Mouse (Mus musculus): ENCODE measurements around the gene Fxr1. TPM values are rescaled to one million over a fixed set of nuclear protein-coding genes. Genes with fewer than 3 reads are reported as not detected.
"Not testable (repeated sequence)": the region's sequence is repeated elsewhere in the genome, so short reads cannot be mapped to it uniquely, and the experiment has no call there.

Fxr1 gene
- 143 and 156 TPM in 2 replicates for polyA plus RNA-seq (2011; ENCODE audit: insufficient read length, low read depth, missing spikeins)

- 0 out of 2 replicates have a peak, but pooled peaks cover 4% of the 10 kb centered on the region for H3K4me1 ChIP-seq (ENCODE audit: control insufficient read depth, insufficient read depth, low read length)
- H3K27ac ChIP-seq (ENCODE audit: insufficient read depth, low read length), result peak within 1 kb of the TSS; percentile 69
- TF ChIP-seq POLR2A (IDR thresholded peaks at IDR 0.05; ENCODE audit: low read depth, low read length), result peak; percentile 81
- TF ChIP-seq CTCF (IDR thresholded peaks at IDR 0.05; ENCODE audit: borderline replicate concordance, insufficient read depth, low read length), result no peak
- peak within 1 kb of the TSS; percentile 100 for H3K4me3 ChIP-seq (ENCODE audit: insufficient read depth, low read length)
Measured at GRCm38 (mm10) chr3:34019540-34020381, at the start of gene Fxr1. Gene Fxr1 (plus strand): TSS chr3:34019943.

DNA sequence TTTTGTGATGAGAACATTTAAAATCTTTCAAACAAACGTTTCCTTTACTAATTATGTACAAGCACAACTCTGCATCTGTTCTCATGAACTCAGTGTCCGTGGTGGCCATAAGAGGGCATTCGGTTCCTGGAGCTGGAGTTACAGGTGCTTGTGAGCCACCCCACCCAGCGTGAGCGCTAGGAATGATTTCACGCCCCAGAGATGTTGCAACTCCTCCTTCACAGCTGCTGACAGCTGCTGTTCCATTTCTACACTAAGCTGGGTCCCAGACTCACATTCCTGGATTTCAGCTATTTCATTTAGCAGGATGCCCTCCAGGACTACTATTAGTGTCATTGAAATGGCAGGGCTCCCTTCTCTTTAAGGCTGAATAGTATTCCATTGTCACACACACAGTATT is 40.3 kb upstream of the Fxr1 start:
- TF ChIP-seq CTCF (IDR thresholded peaks at IDR 0.05; ENCODE audit: borderline replicate concordance, insufficient read depth, low read length) (no peak), POLR2A (IDR thresholded peaks at IDR 0.05; ENCODE audit: low read depth, low read length) (no peak)

GRCm38 (mm10) chr3:33982746-33983145 is 37.0 kb upstream of the Fxr1 start:
- TF ChIP-seq CTCF (IDR thresholded peaks at IDR 0.05; ENCODE audit: borderline replicate concordance, insufficient read depth, low read length) (no peak), POLR2A (IDR thresholded peaks at IDR 0.05; ENCODE audit: low read depth, low read length) (no peak)
- Histone ChIP-seq H3K4me1 (ENCODE audit: control insufficient read depth, insufficient read depth, low read length) (no peaks in the 10 kb centered on the region), H3K27ac (ENCODE audit: insufficient read depth, low read length) (no peak overlapping the region), H3K4me3 (ENCODE audit: insufficient read depth, low read length) (no peak overlapping the region)

More for the DNA sequence above, 40.3 kb upstream of the Fxr1 start:
- Histone ChIP-seq H3K4me1 (ENCODE audit: control insufficient read depth, insufficient read depth, low read length) (no peaks in the 10 kb centered on the region), H3K27ac (ENCODE audit: insufficient read depth, low read length) (no peak overlapping the region), H3K4me3 (ENCODE audit: insufficient read depth, low read length) (no peak overlapping the region)

- no peaks in the 10 kb centered on the region for H3K4me1 ChIP-seq (ENCODE audit: control insufficient read depth, insufficient read depth, low read length)
- no peak overlapping the region for H3K27ac ChIP-seq (ENCODE audit: insufficient read depth, low read length)
- no peak for TF ChIP-seq POLR2A (IDR thresholded peaks at IDR 0.05; ENCODE audit: low read depth, low read length)
- no peak for TF ChIP-seq CTCF (IDR thresholded peaks at IDR 0.05; ENCODE audit: borderline replicate concordance, insufficient read depth, low read length)
Measured at GRCm38 (mm10) chr3:33989302-33989701, 30.4 kb upstream of the Fxr1 start.

DNA sequence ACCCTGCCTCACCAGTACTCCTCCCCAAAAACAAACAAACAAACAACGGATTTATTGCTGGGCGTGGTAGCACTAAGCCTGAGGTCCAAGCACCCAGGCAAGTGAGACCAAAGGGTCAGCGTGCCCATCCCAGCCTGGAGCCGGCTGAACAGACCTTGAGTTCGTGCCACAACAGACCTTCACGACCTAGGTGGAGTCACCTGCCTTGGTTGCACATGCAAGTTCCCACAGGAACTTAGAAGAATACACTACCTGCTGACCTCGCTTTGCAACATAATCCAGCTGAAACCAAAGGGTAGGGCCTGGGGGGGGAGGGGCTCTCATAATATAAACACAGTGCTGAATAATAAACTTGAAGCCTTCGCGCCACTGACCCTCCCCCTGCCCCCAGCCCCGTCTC is 29.3 kb upstream of the Fxr1 start:
- Histone ChIP-seq H3K4me3 (ENCODE audit: insufficient read depth, low read length) (no peak overlapping the region), H3K4me1 (ENCODE audit: control insufficient read depth, insufficient read depth, low read length) (no peaks in the 10 kb centered on the region), H3K27ac (ENCODE audit: insufficient read depth, low read length) (no peak overlapping the region)
- TF ChIP-seq POLR2A (IDR thresholded peaks at IDR 0.05; ENCODE audit: low read depth, low read length), result no peak
- no peak for TF ChIP-seq CTCF (IDR thresholded peaks at IDR 0.05; ENCODE audit: borderline replicate concordance, insufficient read depth, low read length)

More at GRCm38 (mm10) chr3:33989302-33989701, 30.4 kb upstream of the Fxr1 start:
- no peak overlapping the region for H3K4me3 ChIP-seq (ENCODE audit: insufficient read depth, low read length)

DNA sequence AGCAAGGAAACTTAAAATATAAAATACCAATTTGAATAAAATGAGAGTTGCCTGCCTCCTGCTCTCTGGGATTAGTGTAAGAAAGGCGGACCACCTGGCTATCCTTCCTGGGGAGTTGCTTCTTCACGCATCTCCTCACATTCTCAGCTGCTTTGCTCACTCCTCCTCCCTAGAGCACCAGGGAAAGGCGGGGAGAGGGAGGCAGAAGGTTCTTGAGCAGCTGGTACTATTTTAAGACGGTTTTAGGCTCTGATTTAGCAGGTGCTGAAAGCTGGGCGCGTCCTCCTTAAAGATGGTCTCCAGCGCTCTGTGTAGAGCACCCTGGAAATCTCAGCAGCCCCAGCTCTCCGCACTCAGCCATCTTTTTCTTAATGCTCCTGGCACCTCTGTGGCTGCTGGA is 28.8 kb upstream of the Fxr1 start:
- no peak for TF ChIP-seq CTCF (IDR thresholded peaks at IDR 0.05; ENCODE audit: borderline replicate concordance, insufficient read depth, low read length)
- no peak for TF ChIP-seq POLR2A (IDR thresholded peaks at IDR 0.05; ENCODE audit: low read depth, low read length)
- H3K4me1 ChIP-seq (ENCODE audit: control insufficient read depth, insufficient read depth, low read length), result no peaks in the 10 kb centered on the region
- H3K4me3 ChIP-seq (ENCODE audit: insufficient read depth, low read length), result no peak overlapping the region

DNA sequence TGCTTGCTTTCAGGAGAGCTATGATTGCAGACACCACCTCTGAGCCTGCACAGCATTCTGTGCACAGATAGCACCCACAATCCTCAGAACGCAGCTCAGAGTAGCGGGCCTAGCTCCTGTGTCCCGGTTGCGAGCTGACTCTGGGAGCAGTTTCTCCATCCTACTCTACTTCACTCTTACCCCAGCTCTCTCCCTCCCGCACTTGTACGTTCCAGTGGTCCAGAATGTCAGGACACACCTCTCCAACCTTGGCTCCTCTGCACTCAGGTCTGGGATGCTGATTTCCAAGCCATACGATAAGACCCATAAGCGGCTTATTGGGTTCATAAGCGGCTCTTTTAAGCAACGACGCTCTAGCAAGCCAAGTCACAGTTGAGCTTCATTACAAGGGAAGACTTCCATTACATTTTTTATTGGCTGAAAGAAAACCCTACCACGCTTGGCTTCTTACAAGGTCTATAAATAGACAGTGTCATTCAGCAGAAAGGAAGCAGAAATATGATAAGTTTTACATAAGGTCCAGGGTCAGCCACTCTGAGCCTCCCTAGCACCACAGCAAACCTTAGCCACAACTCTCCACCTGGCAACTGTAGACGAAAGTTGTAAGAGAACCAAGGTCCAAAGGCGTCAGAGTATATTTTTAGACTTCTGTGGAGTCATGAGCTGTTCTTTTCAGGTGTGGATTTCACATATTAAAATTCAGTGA is 26.2 kb upstream of the Fxr1 start:
- no peak overlapping the region for H3K27ac ChIP-seq (ENCODE audit: insufficient read depth, low read length)
- no peak for TF ChIP-seq POLR2A (IDR thresholded peaks at IDR 0.05; ENCODE audit: low read depth, low read length)
- TF ChIP-seq CTCF (IDR thresholded peaks at IDR 0.05; ENCODE audit: borderline replicate concordance, insufficient read depth, low read length), result no peak
- no peak overlapping the region for H3K4me3 ChIP-seq (ENCODE audit: insufficient read depth, low read length)
- no peaks in the 10 kb centered on the region for H3K4me1 ChIP-seq (ENCODE audit: control insufficient read depth, insufficient read depth, low read length)

More for the DNA sequence above, 28.8 kb upstream of the Fxr1 start:
- H3K27ac ChIP-seq (ENCODE audit: insufficient read depth, low read length), result no peak overlapping the region

DNA sequence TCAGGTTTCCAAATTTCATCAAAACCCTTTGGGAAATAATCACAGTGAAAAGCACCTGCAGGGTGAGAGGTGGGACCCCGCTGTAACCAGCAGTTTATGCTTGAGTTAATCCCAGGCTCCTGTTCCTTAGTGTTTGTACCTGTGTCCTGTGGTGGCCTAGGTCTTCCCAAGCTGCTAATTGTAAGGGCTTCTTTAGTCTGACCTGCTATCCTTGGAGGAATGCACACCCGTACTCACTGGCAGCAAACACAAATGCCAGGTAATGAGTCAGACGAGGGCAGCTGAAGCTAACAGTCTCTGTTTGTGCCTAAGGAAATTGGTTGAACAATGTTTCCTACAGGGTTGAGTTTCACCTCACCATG is 25.6 kb upstream of the Fxr1 start:
- Histone ChIP-seq H3K4me1 (ENCODE audit: control insufficient read depth, insufficient read depth, low read length) (no peaks in the 10 kb centered on the region), H3K27ac (ENCODE audit: insufficient read depth, low read length) (no peak overlapping the region), H3K4me3 (ENCODE audit: insufficient read depth, low read length) (no peak overlapping the region)
- TF ChIP-seq CTCF (IDR thresholded peaks at IDR 0.05; ENCODE audit: borderline replicate concordance, insufficient read depth, low read length), result no peak
- TF ChIP-seq POLR2A (IDR thresholded peaks at IDR 0.05; ENCODE audit: low read depth, low read length), result no peak

- H3K4me3 ChIP-seq (ENCODE audit: insufficient read depth, low read length); H3K27ac ChIP-seq (ENCODE audit: insufficient read depth, low read length); H3K4me1 ChIP-seq (ENCODE audit: control insufficient read depth, insufficient read depth, low read length): not testable (repeated sequence)
Measured at GRCm38 (mm10) chr3:34001691-34002090, 18.1 kb upstream of the Fxr1 start.

DNA sequence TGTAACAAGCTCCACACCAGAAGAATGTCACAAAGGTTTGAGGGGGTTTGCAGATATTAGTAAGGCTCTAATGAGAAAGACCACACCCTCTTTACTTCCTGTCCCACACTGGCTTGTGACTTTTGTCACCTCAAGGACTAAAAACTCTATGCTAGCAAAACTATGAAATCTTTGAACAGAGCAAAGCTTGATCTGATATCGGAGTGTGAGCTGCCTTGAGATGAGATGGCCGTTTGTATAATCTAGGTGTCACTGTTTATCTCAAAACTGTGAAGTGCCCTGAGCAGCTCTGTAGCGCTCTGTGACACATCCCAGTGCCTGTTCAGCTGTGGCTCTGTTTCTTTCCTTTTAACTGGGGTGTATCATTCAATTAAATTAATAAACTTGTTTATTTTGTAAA is 15.9 kb upstream of the Fxr1 start:
- Histone ChIP-seq H3K4me1 (ENCODE audit: control insufficient read depth, insufficient read depth, low read length) (no peaks in the 10 kb centered on the region), H3K4me3 (ENCODE audit: insufficient read depth, low read length) (no peak overlapping the region), H3K27ac (ENCODE audit: insufficient read depth, low read length) (no peak overlapping the region)
- TF ChIP-seq POLR2A (IDR thresholded peaks at IDR 0.05; ENCODE audit: low read depth, low read length) (no peak), CTCF (IDR thresholded peaks at IDR 0.05; ENCODE audit: borderline replicate concordance, insufficient read depth, low read length) (no peak)
